Mouse (Mus musculus): ENCODE measurements around the gene Slx1b.
A peak's percentile ranks its signal among the peaks of the same experiment; 100 is the strongest.
"Not testable (repeated sequence)": the region's sequence is repeated elsewhere in the genome, so short reads cannot be mapped to it uniquely, and the experiment has no call there.

Gene Slx1b

GRCm38 (mm10) chr7:126695631-126696207 lies at the start of gene Slx1b:
Slx1b (minus strand) TSS chr7:126695784.
- peak; percentile 94 to 97 for DNase-seq (ENCODE audit: low spot score in 2 of 2)

GRCm38 (mm10) chr7:126741964-126742482 lies 46.4 kb upstream of the Slx1b start:
- DNase-seq (ENCODE audit: low spot score in 2 of 2), result no peak

GRCm38 (mm10) chr7:126741452-126741851 lies 45.9 kb upstream of the Slx1b start:
- no peak for DNase-seq (ENCODE audit: low spot score in 2 of 2)

GRCm38 (mm10) chr7:126740977-126741376 lies 45.4 kb upstream of the Slx1b start:
- no peak for DNase-seq (ENCODE audit: low spot score in 2 of 2)

- DNase-seq (ENCODE audit: low spot score in 2 of 2), result no peak
Observed at GRCm38 (mm10) chr7:126740132-126740735, 44.6 kb upstream of the Slx1b start.

- no peak for DNase-seq (ENCODE audit: low spot score in 2 of 2)
Observed at GRCm38 (mm10) chr7:126739551-126739950, 44.0 kb upstream of the Slx1b start.

- no peak for DNase-seq (ENCODE audit: low spot score in 2 of 2)
Observed at GRCm38 (mm10) chr7:126736122-126736521, 40.5 kb upstream of the Slx1b start.

- not testable (repeated sequence) for DNase-seq (ENCODE audit: low spot score in 2 of 2)
Observed at GRCm38 (mm10) chr7:126730256-126730789, 34.7 kb upstream of the Slx1b start.

- no peak for DNase-seq (ENCODE audit: low spot score in 2 of 2)
Observed at GRCm38 (mm10) chr7:126725667-126726066, 30.1 kb upstream of the Slx1b start.

- DNase-seq (ENCODE audit: low spot score in 2 of 2), result no peak
Observed at GRCm38 (mm10) chr7:126725077-126725476, 29.5 kb upstream of the Slx1b start.

GRCm38 (mm10) chr7:126721635-126722034 lies 26.1 kb upstream of the Slx1b start:
- DNase-seq (ENCODE audit: low spot score in 2 of 2), result no peak

- no peak for DNase-seq (ENCODE audit: low spot score in 2 of 2)
Observed at GRCm38 (mm10) chr7:126718787-126719337, 23.3 kb upstream of the Slx1b start.

- no peak for DNase-seq (ENCODE audit: low spot score in 2 of 2)
Observed at GRCm38 (mm10) chr7:126717566-126717965, 22.0 kb upstream of the Slx1b start.

GRCm38 (mm10) chr7:126715679-126716078 lies 20.1 kb upstream of the Slx1b start:
- DNase-seq (ENCODE audit: low spot score in 2 of 2), result no peak

- DNase-seq (ENCODE audit: low spot score in 2 of 2), result no peak
Observed at GRCm38 (mm10) chr7:126711910-126712309, 16.3 kb upstream of the Slx1b start.

- DNase-seq (ENCODE audit: low spot score in 2 of 2), result no peak
Observed at GRCm38 (mm10) chr7:126710266-126710665, 14.7 kb upstream of the Slx1b start.

- DNase-seq (ENCODE audit: low spot score in 2 of 2), result no peak
Observed at GRCm38 (mm10) chr7:126708175-126708952, 12.8 kb upstream of the Slx1b start.

- peak in 1 of 2 experiments; percentile 13 for DNase-seq (ENCODE audit: low spot score in 2 of 2)
Observed at GRCm38 (mm10) chr7:126707442-126708174, 12.0 kb upstream of the Slx1b start, which contains the start of gene Coro1a. Coro1a (minus strand) TSS chr7:126707787.

- peak; percentile 64 to 72 for DNase-seq (ENCODE audit: low spot score in 2 of 2)
Observed at GRCm38 (mm10) chr7:126704121-126704980, 8.8 kb upstream of the Slx1b start.

- DNase-seq (ENCODE audit: low spot score in 2 of 2), result no peak
Observed at GRCm38 (mm10) chr7:126703757-126704077, 8.1 kb upstream of the Slx1b start.
